Mouse (Mus musculus) activated CD4-positive, CD25-positive, alpha-beta regulatory T cell, adult 9 weeks (primary cell): ENCODE data around the gene Iqcf3. TPM values are rescaled to one million over a fixed set of nuclear protein-coding genes. Genes with fewer than 3 reads are reported as not detected.

Experiments
- polyA plus RNA-seq: library from polyadenylated mRNA; unstranded; fragments of 100-300 nt; shearing (Covaris generic); gene quantifications from one replicate; pipeline ENCODE4 v1.2.1, GENCODE M21; 2017

The Iqcf3 gene
- not detected for polyA plus RNA-seq

GRCm38 (mm10) chr9:106561531-106561930 lies at the start of gene Iqcf3:
Gene Iqcf3, minus strand, starts transcription at chr9:106561631.

GRCm38 (mm10) chr9:106570896-106571295 lies 9.5 kb upstream of the Iqcf3 start, which contains the start of gene Iqcf4:
Gene Iqcf4, minus strand, starts transcription at chr9:106570996.

GRCm38 (mm10) chr9:106514273-106514672 lies 47.2 kb downstream of the Iqcf3 start, which contains the start of gene Iqcf5:
Gene Iqcf5, plus strand, starts transcription at chr9:106514573.

GRCm38 (mm10) chr9:106499667-106500066 lies 61.8 kb downstream of the Iqcf3 start, which contains the start of gene Iqcf1:
Gene Iqcf1, plus strand, starts transcription at chr9:106499967.

GRCm38 (mm10) chr9:106476924-106477484 lies 84.4 kb downstream of the Iqcf3 start, which contains the start of gene Parp3:
Gene Parp3, minus strand, starts transcription at chr9:106476949.

GRCm38 (mm10) chr9:106475663-106476001 lies 85.8 kb downstream of the Iqcf3 start, which contains the start of gene Rrp9:
Gene Rrp9, plus strand, starts transcription at chr9:106475963.

GRCm38 (mm10) chr9:106465571-106466200 lies 95.7 kb downstream of the Iqcf3 start, which contains the start of gene Gpr62:
Gene Gpr62, minus strand, starts transcription at chr9:106465938.

GRCm38 (mm10) chr9:106453271-106454070 lies 108.0 kb downstream of the Iqcf3 start, which contains the start of gene Pcbp4:
Gene Pcbp4, plus strand, starts transcription at chr9:106453291.

Other genes starting within 250 kb of the Iqcf3 start
- 12.0 TPM for gene Dusp7, start 193.0 kb downstream of the Iqcf3 start, polyA plus RNA-seq
- gene Rpl29, start 132.2 kb downstream of the Iqcf3 start, polyA plus RNA-seq = 801 TPM
- 20.7 TPM for gene Acy1, start 123.3 kb downstream of the Iqcf3 start, polyA plus RNA-seq
- gene Abhd14b, start 114.2 kb downstream of the Iqcf3 start, polyA plus RNA-seq = 16.0 TPM
- 23.8 TPM for gene Abhd14a, start 114.0 kb downstream of the Iqcf3 start, polyA plus RNA-seq
- gene Pcbp4, start 108.3 kb downstream of the Iqcf3 start, polyA plus RNA-seq = 14.7 TPM
- not detected for gene Gpr62, start 95.7 kb downstream of the Iqcf3 start, polyA plus RNA-seq
- gene Rrp9, start 85.7 kb downstream of the Iqcf3 start, polyA plus RNA-seq = 76.3 TPM
- 96.2 TPM for gene Parp3, start 84.7 kb downstream of the Iqcf3 start, polyA plus RNA-seq
- gene Iqcf1, start 61.7 kb downstream of the Iqcf3 start, polyA plus RNA-seq = not detected
- not detected for gene Iqcf5, start 47.1 kb downstream of the Iqcf3 start, polyA plus RNA-seq
- not detected for gene Iqcf4, start 9.4 kb upstream of the Iqcf3 start, polyA plus RNA-seq
- gene Iqcf6, start 65.0 kb upstream of the Iqcf3 start, polyA plus RNA-seq = not detected
- gene Grm2, start 94.5 kb upstream of the Iqcf3 start, polyA plus RNA-seq = not detected
- gene Tex264, start 124.3 kb upstream of the Iqcf3 start, polyA plus RNA-seq = 72.8 TPM
- 3.9 TPM for gene Rad54l2, start 227.6 kb upstream of the Iqcf3 start, polyA plus RNA-seq